Mouse (Mus musculus): ENCODE measurements around the gene Olfr726.

Gene Olfr726

GRCm38 (mm10) chr14:50090853-50091252, at the start of gene Olfr726:
TSS of gene Olfr726 (minus strand) at chr14:50090953.
- no peak for DNase-seq

GRCm38 (mm10) chr14:50122886-50123285, 32.1 kb upstream of the Olfr726 start, which contains the start of gene Olfr727:
TSS of gene Olfr727 (plus strand) at chr14:50123186.
- no peak for DNase-seq

- no peak for DNase-seq
These were observed 28.0 kb downstream of the Olfr726 start for GRCm38 (mm10) chr14:50062733-50063104.

GRCm38 (mm10) chr14:50061955-50062732, 28.6 kb downstream of the Olfr726 start:
- peak; percentile 85 for DNase-seq

- no peak for DNase-seq
These were observed 29.2 kb downstream of the Olfr726 start for GRCm38 (mm10) chr14:50061590-50061954.

GRCm38 (mm10) chr14:50061179-50061578, 29.6 kb downstream of the Olfr726 start:
- peak; percentile 44 for DNase-seq

- DNase-seq: no peak
These were observed 50.5 kb downstream of the Olfr726 start, which contains the start of gene Olfr725 for GRCm38 (mm10) chr14:50040275-50040674. TSS of gene Olfr725 (minus strand) at chr14:50040375.

Data from retina, postnatal 1 day (tissue).